Mouse (Mus musculus) G1E (cell line): Measurements from ENCODE around the gene Gpx3. TPM values are rescaled to one million over a fixed set of nuclear protein-coding genes. Genes with fewer than 3 reads are reported as not detected.

ENCODE experiments used
- ATAC-seq: 2 replicates; pipeline ENCODE4 v1.8.0; 2016; ENCODE audit warnings: mild to moderate bottlenecking; ENCODE audit not compliant: insufficient number of reproducible peaks, poor library complexity, low FRiP score, severe bottlenecking; ENCODE audit errors: extremely low read depth
- DNase-seq: peaks from one replicate; pipeline ENCODE4 v3.0.0; 2012; ENCODE audit warnings: low spot score
- H3K27me3 ChIP-seq: 2 replicates; pipeline ENCODE4 v1.6.1; 2012; ENCODE audit warnings: mild to moderate bottlenecking, low read length, inconsistent platforms; ENCODE audit not compliant: insufficient read depth
- H3K36me3 ChIP-seq: replicated peaks from 2 replicates; pipeline ENCODE3; 2012; ENCODE audit warnings: mild to moderate bottlenecking, inconsistent platforms
- H3K4me1 ChIP-seq: 2 replicates; pipeline ENCODE4 v1.6.1; 2012; ENCODE audit warnings: low read depth, low read length, inconsistent platforms, mixed read lengths; ENCODE audit not compliant: insufficient read depth
- H3K4me3 ChIP-seq: 2 replicates; pipeline ENCODE4 v1.5.1; 2012; ENCODE audit warnings: low read depth, mild to moderate bottlenecking, inconsistent platforms, low read length, moderate library complexity, mixed read lengths
- H3K9me3 ChIP-seq: replicated peaks from 2 replicates; pipeline ENCODE4 v1.6.1; 2012; ENCODE audit warnings: inconsistent platforms
- CTCF ChIP-seq: IDR thresholded peaks from 2 replicates; pipeline ENCODE4 v1.5.1; 2012; ENCODE audit warnings: low read depth, low read length, inconsistent platforms, mixed read lengths
- GATA1 ChIP-seq: IDR thresholded peaks from 2 replicates; pipeline ENCODE4 v1.6.1; 2012; ENCODE audit warnings: borderline replicate concordance, low read length, inconsistent platforms, mixed read lengths
- GATA2 ChIP-seq: IDR thresholded peaks from 2 replicates; pipeline ENCODE4 v1.6.1; 2012; ENCODE audit warnings: low read depth, low read length, inconsistent platforms, borderline replicate concordance
- POLR2AphosphoS5 ChIP-seq: IDR thresholded peaks from 2 replicates; pipeline ENCODE4 v1.6.1; 2012; ENCODE audit warnings: low read depth, low read length, inconsistent platforms; ENCODE audit not compliant: insufficient replicate concordance
- TAL1 ChIP-seq: conservative IDR thresholded peaks from 2 replicates; pipeline ENCODE4 v1.6.1; 2012; ENCODE audit warnings: low read depth, low read length, inconsistent platforms, mixed read lengths
- polyA plus RNA-seq: library from polyadenylated mRNA; stranded (reverse); fragments of >175 nt; gene quantifications from 2 replicates; pipeline ENCODE4 v1.2.3, GENCODE M21; 2012
- total RNA-seq, 2 experiments: library from RNA; stranded (forward) in 1 of 2; stranded (reverse) in 1 of 2; fragments of 200-1000 nt in 1 of 2; fragments of >200 nt in 1 of 2; fragmentation: Nextera tagmentation in 1 of 2; gene quantifications; 2 replicates each; pipeline ENCODE4 v1.2.3; 2014 to 2017

Gene Gpx3
- total and polyA plus RNA-seq, 3 experiments, result not detected

DNA sequence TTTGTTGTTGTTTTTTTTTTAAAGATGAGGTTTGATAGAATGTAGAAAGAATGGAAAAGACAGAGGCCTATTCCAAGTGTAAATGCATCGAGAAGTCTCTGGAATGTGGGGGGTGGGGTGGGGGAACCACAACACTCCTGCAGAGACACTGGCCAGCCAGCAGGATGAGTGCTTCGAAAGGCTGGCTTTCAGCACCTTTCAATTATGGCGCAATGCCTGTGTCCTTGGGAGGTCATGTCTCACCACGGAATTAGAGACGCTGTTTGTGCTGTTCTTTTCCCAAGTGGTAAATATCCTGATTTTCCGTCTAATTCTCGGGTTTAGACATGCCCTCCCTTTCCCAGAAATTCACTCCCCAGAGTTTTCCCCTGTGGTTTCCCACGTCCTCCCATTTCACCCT is 19.6 kb upstream of the Gpx3 start:
- ATAC-seq, result no peak
- DNase-seq, result no peak
- H3K4me1 ChIP-seq, result peaks cover 25% of the 10 kb centered on the region
- no peaks in the 10 kb centered on the region for H3K36me3 ChIP-seq
- no peaks in the 10 kb centered on the region for H3K9me3 ChIP-seq
- TF ChIP-seq POLR2AphosphoS5, result no peak
- no peak for TF ChIP-seq CTCF
- TF ChIP-seq TAL1, result no peak
- TF ChIP-seq GATA1, result no peak
- TF ChIP-seq GATA2, result no peak
- H3K27me3 ChIP-seq, result peaks cover 5% of the 10 kb centered on the region; the same call in 1 of the 2 replicates
- no peak overlapping the region for H3K4me3 ChIP-seq

DNA sequence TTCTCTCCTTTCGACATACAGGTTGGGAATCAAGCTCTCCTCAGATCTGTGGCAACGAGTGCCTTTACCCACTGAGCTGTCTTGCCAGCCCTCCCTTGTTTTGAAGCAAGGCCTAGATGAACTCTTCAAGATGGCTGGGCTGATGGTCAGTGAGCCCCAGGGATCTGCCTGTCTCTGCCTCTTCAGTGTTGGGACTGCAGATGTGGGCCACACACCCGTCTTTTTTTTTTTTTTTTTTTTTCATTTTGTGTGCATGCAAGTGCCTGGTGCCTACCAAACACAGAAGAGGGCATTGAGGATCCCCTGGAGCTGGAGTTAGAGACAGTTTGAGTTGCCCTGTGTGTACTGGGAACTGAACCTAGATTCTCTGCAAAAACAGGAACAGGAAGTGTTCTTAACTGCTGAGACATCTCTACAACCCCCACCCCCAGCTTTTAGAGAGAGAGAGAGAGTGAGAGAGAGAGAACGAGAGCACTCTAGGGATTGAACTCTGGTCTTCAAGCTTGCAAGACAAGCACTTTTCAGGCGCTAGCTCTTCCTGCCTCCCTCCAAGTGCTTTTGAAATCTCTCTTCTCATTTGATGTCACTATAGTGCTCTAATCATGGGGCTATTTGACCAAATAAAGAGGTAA is 17.9 kb upstream of the Gpx3 start:
- no peaks in the 10 kb centered on the region for H3K36me3 ChIP-seq
- TF ChIP-seq GATA1 (no peak), CTCF (no peak), GATA2 (no peak), TAL1 (no peak), POLR2AphosphoS5 (no peak)
- peak; percentile 52 for ATAC-seq
- H3K4me1 ChIP-seq, result peaks cover 25% of the 10 kb centered on the region
- no peak overlapping the region for H3K4me3 ChIP-seq
- no peak for DNase-seq
- H3K9me3 ChIP-seq, result no peaks in the 10 kb centered on the region
- peaks cover 12% of the 10 kb centered on the region for H3K27me3 ChIP-seq

DNA sequence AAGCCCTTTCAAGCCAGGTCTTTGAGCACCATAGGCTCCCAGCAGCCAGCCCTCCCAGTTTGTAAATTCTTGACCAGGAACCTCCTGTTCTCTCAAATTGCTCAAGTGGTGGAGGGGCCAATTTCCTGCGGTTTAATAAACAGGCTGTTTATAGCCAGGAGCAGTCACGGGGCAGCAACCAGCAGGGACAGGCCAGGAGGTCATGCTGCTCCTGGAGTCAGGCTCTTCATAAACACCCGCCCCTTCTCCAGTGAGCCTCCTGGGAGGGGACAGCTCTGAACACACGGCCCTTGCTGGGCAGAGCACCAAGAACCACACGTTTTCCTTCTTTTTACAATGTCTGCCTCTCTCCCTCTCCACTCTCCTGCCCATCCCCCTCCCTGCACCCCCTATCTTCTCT is 17.3 kb upstream of the Gpx3 start:
- Histone ChIP-seq H3K4me1 (peaks cover 25% of the 10 kb centered on the region), H3K9me3 (no peaks in the 10 kb centered on the region), H3K36me3 (no peaks in the 10 kb centered on the region), H3K4me3 (no peak overlapping the region; the same call in 1 of the 2 replicates), H3K27me3 (peaks cover 14% of the 10 kb centered on the region)
- peak; percentile 43 for ATAC-seq
- TF ChIP-seq POLR2AphosphoS5 (no peak), CTCF (no peak), TAL1 (no peak), GATA2 (no peak), GATA1 (no peak)
- peak; percentile 18 for DNase-seq

DNA sequence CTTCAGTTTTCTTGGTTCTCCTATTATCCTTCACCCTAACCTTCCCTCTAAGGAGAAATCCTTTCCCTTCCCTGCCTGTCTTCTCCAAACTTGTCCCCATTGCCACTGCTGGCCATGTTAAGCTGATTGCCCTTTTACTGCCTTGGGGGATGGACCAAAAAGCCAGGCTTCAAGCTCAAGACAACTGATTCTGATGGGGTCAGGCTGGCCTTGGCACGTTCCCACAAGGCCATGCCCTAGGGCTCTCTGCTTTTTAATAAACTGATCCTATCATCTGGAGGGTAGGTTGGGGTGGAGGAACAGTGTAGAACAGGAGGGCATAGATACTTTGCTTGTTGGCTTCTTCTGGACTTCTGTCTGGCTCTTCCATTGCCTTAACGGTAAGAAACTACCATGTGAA is 16.8 kb upstream of the Gpx3 start:
- no peak for DNase-seq
- Histone ChIP-seq H3K36me3 (no peaks in the 10 kb centered on the region), H3K27me3 (peaks cover 14% of the 10 kb centered on the region), H3K9me3 (no peaks in the 10 kb centered on the region), H3K4me3 (no peak overlapping the region), H3K4me1 (peaks cover 25% of the 10 kb centered on the region)
- no peak for TF ChIP-seq TAL1
- TF ChIP-seq POLR2AphosphoS5, result no peak
- TF ChIP-seq GATA1, result no peak
- no peak for TF ChIP-seq CTCF
- TF ChIP-seq GATA2, result no peak
- ATAC-seq, result no peak

- DNase-seq (no peak), ATAC-seq (no peak)
- no peak for TF ChIP-seq CTCF
- no peak for TF ChIP-seq GATA1
- TF ChIP-seq POLR2AphosphoS5, result no peak
- no peak for TF ChIP-seq GATA2
- no peak for TF ChIP-seq TAL1
- Histone ChIP-seq H3K4me3 (no peak overlapping the region), H3K27me3 (peaks cover 25% of the 10 kb centered on the region), H3K4me1 (peaks cover 22% of the 10 kb centered on the region), H3K9me3 (no peaks in the 10 kb centered on the region), H3K36me3 (no peaks in the 10 kb centered on the region)
These were observed 14.3 kb upstream of the Gpx3 start for GRCm38 (mm10) chr11:54887927-54888326.

GRCm38 (mm10) chr11:54891341-54891740 is 10.9 kb upstream of the Gpx3 start:
- ATAC-seq (no peak), DNase-seq (no peak)
- H3K36me3 ChIP-seq, result no peaks in the 10 kb centered on the region
- H3K4me1 ChIP-seq, result no peaks in the 10 kb centered on the region
- peaks cover 37% of the 10 kb centered on the region for H3K27me3 ChIP-seq
- H3K9me3 ChIP-seq, result no peaks in the 10 kb centered on the region
- no peak overlapping the region for H3K4me3 ChIP-seq
- no peak for TF ChIP-seq POLR2AphosphoS5
- TF ChIP-seq TAL1, result no peak
- no peak for TF ChIP-seq GATA1
- TF ChIP-seq CTCF, result no peak
- no peak for TF ChIP-seq GATA2
